Mouse (Mus musculus): ENCODE data around the gene Rrnad1.
"Not testable (repeated sequence)": the region's sequence is repeated elsewhere in the genome, so short reads cannot be mapped to it uniquely, and the experiment has no call there.

The Rrnad1 gene

DNA sequence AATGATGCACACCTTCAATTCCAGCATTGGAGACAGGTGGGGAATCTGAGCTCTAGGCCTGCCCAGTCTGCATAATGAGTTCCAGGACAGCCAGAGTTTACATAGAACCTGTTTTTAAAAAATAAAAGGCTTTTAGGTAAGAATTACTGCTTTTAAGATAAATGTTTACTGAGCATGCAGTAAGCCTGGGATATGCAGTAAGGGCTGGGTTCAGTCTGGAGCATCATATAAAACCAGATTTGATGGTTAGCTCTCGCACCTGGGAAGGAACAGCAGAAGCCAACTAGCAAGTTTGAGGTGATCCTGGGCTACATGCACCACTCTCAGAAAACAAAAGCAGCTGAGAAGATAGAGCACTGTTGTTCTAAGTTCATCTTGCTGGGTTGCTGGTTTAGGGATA is 12.0 kb downstream of the Rrnad1 start:
- no peak for DNase-seq (ENCODE audit: low read depth, low spot score)

DNA sequence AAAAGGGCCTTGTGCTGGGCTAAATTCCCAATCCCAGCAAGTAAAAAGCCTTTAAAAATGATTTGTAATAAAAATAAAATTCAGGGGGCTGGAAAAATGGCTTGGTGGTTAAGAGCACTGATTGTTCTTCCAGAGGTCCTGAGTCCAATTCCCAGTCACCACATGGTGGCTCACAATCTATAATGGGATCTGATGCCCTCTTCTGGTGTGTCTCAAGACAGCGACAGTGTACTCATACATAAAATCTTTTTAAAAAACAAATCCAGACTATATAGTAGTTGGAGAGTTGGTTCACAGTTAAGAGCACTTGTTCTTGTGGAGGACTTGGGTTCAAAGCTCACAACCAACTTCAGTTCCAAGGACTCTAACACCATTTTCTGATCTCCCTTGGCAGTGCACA is 13.5 kb downstream of the Rrnad1 start:
- DNase-seq (ENCODE audit: low read depth, low spot score), result no peak

DNA sequence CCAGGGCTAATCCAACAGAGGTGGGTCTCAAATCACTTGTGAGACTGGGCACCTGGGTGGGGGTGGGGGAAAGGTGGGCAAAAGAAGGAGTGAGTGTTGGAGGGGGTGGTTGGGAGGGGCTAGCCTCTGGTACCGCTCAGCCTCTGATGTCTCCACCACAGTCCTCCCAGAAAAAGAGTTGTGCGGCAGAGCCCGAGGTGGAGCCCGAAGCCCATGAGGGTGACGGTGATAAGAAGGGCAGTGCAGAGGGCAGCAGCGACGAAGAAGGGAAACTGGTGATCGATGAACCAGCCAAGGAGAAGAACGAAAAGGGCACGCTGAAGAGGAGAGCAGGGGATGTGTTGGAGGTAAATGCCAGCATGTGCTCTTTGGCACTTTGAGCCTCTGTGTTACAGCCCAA is 16.6 kb downstream of the Rrnad1 start:
- DNase-seq (ENCODE audit: low read depth, low spot score), result no peak

- DNase-seq (ENCODE audit: low read depth, low spot score), result no peak
These were observed 17.0 kb downstream of the Rrnad1 start for GRCm38 (mm10) chr3:87913491-87913890.

GRCm38 (mm10) chr3:87910573-87911141 is 19.9 kb downstream of the Rrnad1 start:
- DNase-seq (ENCODE audit: low read depth, low spot score), result peak; percentile 62

GRCm38 (mm10) chr3:87909874-87910273 is 20.6 kb downstream of the Rrnad1 start:
- no peak for DNase-seq (ENCODE audit: low read depth, low spot score)

DNA sequence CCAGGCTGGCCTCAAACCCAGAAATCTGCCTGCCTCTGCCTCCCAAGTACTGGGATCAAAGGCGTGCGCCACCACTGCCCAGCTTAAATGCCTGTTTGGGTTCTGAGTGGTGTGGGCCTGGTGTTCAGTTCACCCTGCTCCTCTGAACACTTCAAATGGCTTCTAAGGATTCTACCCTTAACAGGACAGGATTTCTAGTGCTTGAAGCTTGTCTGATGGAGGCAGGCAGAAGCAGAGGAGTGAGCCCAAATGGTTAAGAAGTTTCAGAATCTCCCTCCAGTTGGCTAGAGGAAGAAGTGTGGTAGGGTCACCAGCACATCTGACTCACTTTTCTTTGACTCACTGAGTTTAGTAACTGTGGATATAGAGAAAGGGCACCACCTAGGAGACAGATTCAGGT is 21.1 kb downstream of the Rrnad1 start:
- no peak for DNase-seq (ENCODE audit: low read depth, low spot score)

DNA sequence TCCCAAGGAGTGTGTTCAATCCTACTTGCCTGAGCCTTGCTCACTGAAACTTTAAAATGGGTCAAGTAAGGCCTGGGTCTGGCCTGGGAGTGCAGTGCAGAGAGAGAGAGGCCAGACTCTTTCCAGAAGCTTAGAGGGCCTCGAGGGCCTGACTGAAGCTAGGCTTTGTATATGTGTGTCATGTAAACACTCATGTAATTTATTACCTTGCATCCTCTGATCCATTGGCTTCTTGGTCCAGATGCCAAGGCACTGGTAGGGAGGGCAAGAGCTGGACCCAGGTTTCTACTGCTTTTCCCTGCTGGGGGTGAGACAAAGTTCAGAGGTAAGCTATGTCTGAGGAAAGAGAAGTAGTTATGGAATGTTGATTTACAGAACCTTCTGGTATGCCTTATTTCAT is 22.6 kb downstream of the Rrnad1 start:
- DNase-seq (ENCODE audit: low read depth, low spot score), result no peak

DNA sequence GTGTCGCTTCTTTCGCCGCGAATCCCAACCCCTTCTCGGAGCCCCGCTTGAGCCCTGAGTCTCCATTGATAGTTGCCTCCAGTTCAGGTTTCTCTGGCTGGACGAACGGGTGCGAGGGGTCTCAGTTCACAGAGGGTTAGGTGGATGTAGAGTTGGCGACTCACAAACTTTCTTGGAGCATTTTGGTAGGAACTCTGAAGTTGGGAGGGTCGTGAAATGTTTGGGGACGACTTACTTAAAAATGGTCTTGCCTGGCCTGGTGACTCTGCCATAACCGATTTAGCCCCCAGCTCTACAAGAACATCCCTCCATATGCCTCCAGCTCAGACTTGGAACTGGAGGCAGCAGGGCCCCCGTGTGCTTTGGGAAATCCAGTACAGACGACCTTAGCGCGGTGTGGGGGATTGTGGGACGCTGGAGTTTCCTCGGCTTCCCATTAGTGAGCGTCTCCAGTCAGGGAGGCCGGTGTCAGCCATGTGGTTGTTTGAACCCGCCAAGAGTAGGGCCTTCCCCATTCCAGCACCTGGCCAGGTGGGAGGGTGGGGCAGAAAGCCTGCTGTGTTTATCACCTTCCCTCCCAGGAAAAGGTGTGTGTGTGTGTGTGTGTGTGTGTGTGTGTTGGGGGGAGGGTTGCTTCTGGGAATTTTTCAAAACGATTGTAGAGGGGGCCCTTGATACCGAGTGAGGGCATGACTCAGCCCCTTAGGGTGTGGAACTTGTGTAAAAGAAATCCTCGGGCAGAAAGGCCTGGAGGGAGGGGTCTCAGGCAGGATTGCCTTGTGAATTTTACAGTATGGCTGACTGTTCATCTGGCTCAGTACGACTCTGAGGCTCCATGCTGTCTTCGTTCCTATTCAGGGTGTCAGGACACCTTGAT is 23.3 kb downstream of the Rrnad1 start:
- DNase-seq (ENCODE audit: low read depth, low spot score), result no peak

GRCm38 (mm10) chr3:87906601-87906980 is 23.9 kb downstream of the Rrnad1 start:
- DNase-seq (ENCODE audit: low read depth, low spot score), result peak; percentile 19

DNA sequence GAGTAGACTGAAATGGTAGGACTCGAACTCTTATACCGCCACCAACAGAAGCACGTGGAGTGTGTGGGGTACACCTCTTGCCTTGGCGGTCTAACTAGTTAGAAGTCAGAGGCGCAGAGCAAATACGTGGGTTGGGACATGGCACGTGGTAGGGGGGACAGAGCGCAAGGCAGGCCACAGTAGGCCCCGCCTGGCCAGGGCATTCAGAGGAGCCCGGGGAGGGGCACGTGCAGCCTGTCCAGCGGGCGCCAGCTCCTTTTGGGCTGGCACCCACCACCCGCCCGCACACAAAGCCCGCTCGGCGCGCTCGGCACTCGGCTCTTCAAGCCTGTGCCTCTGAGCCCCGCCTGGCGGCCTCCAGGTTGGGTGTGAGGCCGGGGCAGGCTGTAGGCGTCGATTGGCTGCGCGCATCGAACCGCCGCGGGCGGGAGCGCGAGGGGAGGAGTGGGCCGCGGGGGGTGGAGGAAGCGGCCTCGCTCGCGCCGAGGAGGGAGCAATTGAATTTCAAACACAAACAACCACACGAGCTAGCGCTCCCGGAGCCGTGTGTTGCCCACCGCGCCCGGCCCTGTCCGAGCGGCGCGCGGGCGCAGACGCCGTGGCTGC is 24.5 kb downstream of the Rrnad1 start, which contains the start of gene Hdgf:
Hdgf (plus strand) TSS at position 442 of the 606 bp plus-strand sequence.
- DNase-seq (ENCODE audit: low read depth, low spot score), result peak; percentile 85

GRCm38 (mm10) chr3:87903821-87904220 is 26.7 kb downstream of the Rrnad1 start:
- no peak for DNase-seq (ENCODE audit: low read depth, low spot score)

DNA sequence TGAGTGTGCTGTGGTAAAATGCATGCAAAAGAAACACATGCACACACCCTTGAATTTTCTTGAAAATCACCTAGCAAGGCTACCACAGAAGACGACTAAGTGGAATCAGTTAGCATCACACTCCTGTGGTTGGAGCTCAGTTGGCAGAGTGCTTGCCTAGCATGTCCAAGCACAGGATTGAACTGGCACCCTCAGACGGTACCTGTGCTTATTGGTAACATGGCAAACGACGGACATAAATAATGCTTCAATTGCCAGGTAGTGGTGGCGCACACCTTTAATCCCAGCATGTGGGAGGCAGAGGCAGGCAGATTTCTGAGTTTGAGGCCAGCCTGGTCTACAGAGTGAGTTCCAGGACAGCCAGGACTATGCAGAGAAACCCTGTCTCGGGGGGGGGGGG is 28.6 kb downstream of the Rrnad1 start:
- DNase-seq (ENCODE audit: low read depth, low spot score), result not testable (repeated sequence)

DNA sequence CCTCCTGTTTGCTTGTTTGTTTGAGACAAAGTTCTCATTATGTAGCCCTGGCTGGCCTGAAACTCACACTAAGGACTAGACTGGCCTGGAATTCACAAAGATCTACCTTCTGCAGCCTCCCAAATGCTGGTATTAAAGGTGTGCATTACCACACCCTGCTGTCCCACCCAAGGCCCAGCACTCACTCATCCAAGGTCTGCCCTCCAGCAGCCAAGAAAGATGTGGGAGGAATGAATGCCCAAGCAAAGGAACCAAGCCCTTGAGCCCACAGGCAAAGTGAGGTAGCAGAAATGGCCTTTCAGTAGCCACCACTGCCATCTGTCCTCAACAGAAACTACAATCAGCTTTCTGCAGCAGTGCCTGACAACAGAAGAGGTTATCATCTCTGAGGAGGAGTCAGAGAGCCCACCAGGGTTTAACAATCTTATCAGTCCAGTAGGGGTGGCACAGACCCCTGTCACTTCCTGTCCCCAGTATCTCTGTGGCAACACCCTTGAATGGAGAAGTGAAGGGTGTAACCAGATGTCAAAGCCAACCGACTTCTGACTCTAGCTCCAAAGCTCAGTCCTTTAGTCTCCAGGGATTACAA is 29.4 kb downstream of the Rrnad1 start:
- DNase-seq (ENCODE audit: low read depth, low spot score), result no peak

DNA sequence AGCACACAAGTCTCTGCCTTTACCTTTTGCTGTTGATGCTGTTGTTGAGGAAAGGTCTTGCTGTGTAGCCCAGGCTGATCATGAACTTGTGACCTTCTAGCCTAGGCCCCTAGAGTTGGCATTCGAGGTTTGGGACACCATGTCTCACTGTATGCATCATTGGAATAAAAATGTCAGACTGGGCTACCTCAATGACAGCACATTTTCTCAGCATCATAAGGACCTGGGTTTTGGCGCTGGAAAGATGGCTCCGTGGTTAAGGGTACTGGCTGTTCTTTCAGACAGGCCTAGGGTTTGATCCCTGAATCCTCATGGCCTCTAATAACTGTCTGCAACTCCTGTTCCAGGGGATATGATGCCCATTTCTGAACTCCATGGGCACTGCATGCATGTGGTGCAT is 30.7 kb downstream of the Rrnad1 start:
- no peak for DNase-seq (ENCODE audit: low read depth, low spot score)

GRCm38 (mm10) chr3:87899266-87899665 is 31.3 kb downstream of the Rrnad1 start:
- no peak for DNase-seq (ENCODE audit: low read depth, low spot score)

GRCm38 (mm10) chr3:87893367-87893905 is 37.1 kb downstream of the Rrnad1 start:
- no peak for DNase-seq (ENCODE audit: low read depth, low spot score)

DNA sequence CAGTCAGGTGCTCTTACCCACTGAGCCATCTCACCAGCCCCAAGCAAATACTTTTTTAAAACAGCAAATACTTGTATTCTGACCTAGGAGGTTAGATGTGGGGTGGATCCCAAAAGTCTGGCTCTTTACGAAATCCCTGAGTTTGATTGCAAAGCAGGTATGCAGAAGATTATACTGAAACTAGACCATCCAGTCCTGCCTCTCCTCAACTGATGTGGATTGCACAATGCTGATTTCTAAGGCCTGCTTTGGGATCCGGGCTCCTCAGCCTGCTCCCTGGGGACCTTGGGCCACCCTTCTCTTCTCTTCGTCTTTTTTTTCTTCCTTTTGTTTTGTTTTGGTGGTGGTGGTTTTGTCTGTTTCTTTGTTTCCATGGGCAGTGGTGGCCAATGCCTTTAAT is 39.0 kb downstream of the Rrnad1 start:
- DNase-seq (ENCODE audit: low read depth, low spot score), result no peak

- not testable (repeated sequence) for DNase-seq (ENCODE audit: low read depth, low spot score)
These were observed 43.1 kb downstream of the Rrnad1 start for GRCm38 (mm10) chr3:87887400-87887799.

- no peak for DNase-seq (ENCODE audit: low read depth, low spot score)
These were observed 44.1 kb downstream of the Rrnad1 start for GRCm38 (mm10) chr3:87886416-87886815.

GRCm38 (mm10) chr3:87886004-87886365 is 44.5 kb downstream of the Rrnad1 start:
- DNase-seq (ENCODE audit: low read depth, low spot score), result no peak

Data from retina, postnatal 7 days (tissue).